Mouse (Mus musculus): Measurements from ENCODE around the gene Rab11fip5.

GRCm38 (mm10) chr6:85336944-85337343, 37.5 kb downstream of the Rab11fip5 start:
- TF ChIP-seq POLR2A (IDR thresholded peaks at IDR 0.05; ENCODE audit: control insufficient read depth, extremely low read depth, insufficient read depth, low read length, poor library complexity) (no peak), CTCF (IDR thresholded peaks at IDR 0.05; ENCODE audit: borderline replicate concordance, control insufficient read depth, extremely low read depth, insufficient read depth, low read length, poor library complexity) (no peak)

Measured in thymus, adult 2 months (tissue).